Comparison of ENCODE assay signal across 12 mouse cellular contexts in genomic region chr4:87221586-87221985, GRCm38 (mm10). TPM values are rescaled to one million over a fixed set of nuclear protein-coding genes. Genes with fewer than 3 reads are reported as not detected.
A peak's percentile ranks its signal among the peaks of the same experiment; 100 is the strongest.
DNase-seq lines count a peak whose midpoint lies in the region; ATAC-seq lines count a peak whose summit lies in the region.
"Had no signal": no experiment of that assay in that cellular context is flagged by ENCODE, and none has a peak within 500 bp of the region (broad histone marks: within the 10 kb centered on the region; RNA-seq: fewer than 3 reads in every experiment).

No protein-coding gene starts in this region.

- H3K36me3 ChIP-seq in hindbrain, embryonic 10.5 days, result no peaks in the 10 kb centered on the region
- H3K36me3 ChIP-seq in hindbrain, embryonic 12.5 days, result no peaks in the 10 kb centered on the region
- H3K36me3 ChIP-seq in neural tube, embryonic 11.5 days (ENCODE audit: control insufficient read depth, insufficient read depth, low read length), result no peaks in the 10 kb centered on the region
- no peaks in the 10 kb centered on the region for H3K36me3 ChIP-seq in neural tube, embryonic 15.5 days
- H3K36me3 ChIP-seq: embryonic facial prominence, embryonic 15.5 days; hindbrain, embryonic 15.5 days; liver, embryonic 13.5 days had no signal

- no peak overlapping the region for H3K27ac ChIP-seq in hindbrain, embryonic 10.5 days
- H3K27ac ChIP-seq in hindbrain, embryonic 12.5 days, result no peak overlapping the region
- H3K27ac ChIP-seq in neural tube, embryonic 11.5 days (ENCODE audit: low read depth, low read length), result no peak overlapping the region
- H3K27ac ChIP-seq in neural tube, embryonic 15.5 days (replicated peaks), result no peak overlapping the region
- H3K27ac ChIP-seq: embryonic facial prominence, embryonic 15.5 days; hindbrain, embryonic 15.5 days; liver, embryonic 13.5 days had no signal

- H3K9me3 ChIP-seq in hindbrain, embryonic 10.5 days, result no peaks in the 10 kb centered on the region
- 0 out of 2 replicates have a peak, but pooled peaks cover 4% of the 10 kb centered on the region for H3K9me3 ChIP-seq in hindbrain, embryonic 12.5 days (replicated peaks)
- H3K9me3 ChIP-seq in neural tube, embryonic 11.5 days (ENCODE audit: control insufficient read depth, low read length), result no peaks in the 10 kb centered on the region
- H3K9me3 ChIP-seq in neural tube, embryonic 15.5 days (replicated peaks), result no peaks in the 10 kb centered on the region
- H3K9me3 ChIP-seq: embryonic facial prominence, embryonic 15.5 days; hindbrain, embryonic 15.5 days; liver, embryonic 13.5 days had no signal

- H3K27me3 ChIP-seq in hindbrain, embryonic 10.5 days (ENCODE audit: insufficient read depth, poor library complexity, severe bottlenecking), result no peaks in the 10 kb centered on the region
- no peaks in the 10 kb centered on the region for H3K27me3 ChIP-seq in hindbrain, embryonic 12.5 days
- no peaks in the 10 kb centered on the region for H3K27me3 ChIP-seq in neural tube, embryonic 11.5 days (ENCODE audit: control insufficient read depth, insufficient read depth, low read length)
- no peaks in the 10 kb centered on the region for H3K27me3 ChIP-seq in neural tube, embryonic 15.5 days (replicated peaks)
- H3K27me3 ChIP-seq: embryonic facial prominence, embryonic 15.5 days; hindbrain, embryonic 15.5 days; liver, embryonic 13.5 days had no signal

- H3K4me1 ChIP-seq in hindbrain, embryonic 10.5 days (replicated peaks), result no peaks in the 10 kb centered on the region
- H3K4me1 ChIP-seq in hindbrain, embryonic 12.5 days, result no peaks in the 10 kb centered on the region
- no peaks in the 10 kb centered on the region for H3K4me1 ChIP-seq in neural tube, embryonic 11.5 days (ENCODE audit: control insufficient read depth, insufficient read depth, low read length)
- H3K4me1 ChIP-seq in neural tube, embryonic 15.5 days, result no peaks in the 10 kb centered on the region
- H3K4me1 ChIP-seq: embryonic facial prominence, embryonic 15.5 days; hindbrain, embryonic 15.5 days; liver, embryonic 13.5 days had no signal

- no peak overlapping the region for H3K9ac ChIP-seq in hindbrain, embryonic 12.5 days
- H3K9ac ChIP-seq in neural tube, embryonic 11.5 days (ENCODE audit: low read length), result no peak overlapping the region
- H3K9ac ChIP-seq in neural tube, embryonic 15.5 days (replicated peaks), result no peak overlapping the region
- H3K9ac ChIP-seq: embryonic facial prominence, embryonic 15.5 days; hindbrain, embryonic 15.5 days; liver, embryonic 13.5 days had no signal

- peak; percentile 21 for DNase-seq in hindbrain, embryonic 10.5 days (ENCODE audit: low spot score)
- peak; percentile 26 for DNase-seq in neural tube, embryonic 11.5 days (ENCODE audit: low spot score)
- DNase-seq in embryo, embryonic 9.5 days (ENCODE audit: extremely low spot score), result peak; percentile 24
- peak; percentile 6 for DNase-seq in yolk sac, embryonic 10.5 days (ENCODE audit: low spot score)
- no peak for DNase-seq in cerebellum, adult 11 months
- DNase-seq in layer of hippocampus, adult 9-10 months (ENCODE audit: low spot score), result no peak
- DNase-seq: liver, embryonic 13.5 days had no signal

- no peak overlapping the region for H3K4me3 ChIP-seq in hindbrain, embryonic 10.5 days
- H3K4me3 ChIP-seq in hindbrain, embryonic 12.5 days, result no peak overlapping the region
- no peak overlapping the region for H3K4me3 ChIP-seq in neural tube, embryonic 11.5 days (ENCODE audit: low read depth, low read length)
- H3K4me3 ChIP-seq in neural tube, embryonic 15.5 days (replicated peaks), result no peak overlapping the region
- H3K4me3 ChIP-seq: embryonic facial prominence, embryonic 15.5 days; hindbrain, embryonic 15.5 days; liver, embryonic 13.5 days had no signal

- 65% methylated on average over 2 of the region's 2 CpGs for WGBS in hindbrain, embryonic 10.5 days
- WGBS in hindbrain, embryonic 12.5 days, result 50% methylated on average over 2 of the region's 2 CpGs
- 74% methylated on average over 2 of the region's 2 CpGs for WGBS in neural tube, embryonic 11.5 days
- 66% methylated on average over 2 of the region's 2 CpGs for WGBS in neural tube, embryonic 15.5 days

- no peak overlapping the region for H3K4me2 ChIP-seq in hindbrain, embryonic 12.5 days (replicated peaks)
- no peak overlapping the region for H3K4me2 ChIP-seq in neural tube, embryonic 11.5 days (ENCODE audit: low read depth)
- no peak overlapping the region for H3K4me2 ChIP-seq in neural tube, embryonic 15.5 days
- H3K4me2 ChIP-seq: embryonic facial prominence, embryonic 15.5 days; hindbrain, embryonic 15.5 days; liver, embryonic 13.5 days had no signal

- ATAC-seq in hindbrain, embryonic 12.5 days (ENCODE audit: low FRiP score), result no peak
- no peak for ATAC-seq in neural tube, embryonic 11.5 days (ENCODE audit: insufficient read depth, low FRiP score, low TSS enrichment)
- ATAC-seq in neural tube, embryonic 15.5 days (ENCODE audit: low FRiP score), result no peak

RNA-seq across cellular contexts. Expression of gene Slc24a2, which starts 8.7 kb away (rescaled TPM):
- 0.39 and 0.41 TPM in 2 replicates for polyA plus RNA-seq in hindbrain, embryonic 10.5 days (2016; fragmentation: Nextera tagmentation; extraction: Ambion mirVana)
- 0.57 and 1.1 TPM in 2 replicates for polyA plus RNA-seq in hindbrain, embryonic 12.5 days (2016; fragmentation: Nextera tagmentation; extraction: Ambion mirVana)
- polyA plus RNA-seq in neural tube, embryonic 11.5 days (2014; fragmentation: Nextera tagmentation; extraction: Ambion mirVana), result 0.91 and 0.99 TPM in 2 replicates
- 5.8 and 6.6 TPM in 2 replicates for polyA plus RNA-seq in neural tube, embryonic 15.5 days (2015; fragmentation: Nextera tagmentation; extraction: Ambion mirVana)
- polyA plus RNA-seq: liver, embryonic 13.5 days; thymus, postnatal 0 days had no signal

Comparison
In these comparisons a context has a peak if more than half of its experiments do, and no peak if none do; other contexts are left out.
1. DNase-seq: peak in hindbrain, embryonic 10.5 days (single experiment), neural tube, embryonic 11.5 days (single experiment), embryo, embryonic 9.5 days (single experiment) and yolk sac, embryonic 10.5 days (single experiment); none in cerebellum, adult 11 months (single experiment) and layer of hippocampus, adult 9-10 months (single experiment).